Mouse (Mus musculus): Measurements from ENCODE around the gene Arxes1. TPM values are rescaled to one million over a fixed set of nuclear protein-coding genes. Genes with fewer than 3 reads are reported as not detected.
"Not testable (repeated sequence)": the region's sequence is repeated elsewhere in the genome, so short reads cannot be mapped to it uniquely, and the experiment has no call there.

Arxes1 gene
- polyA plus RNA-seq (2016; fragmentation: Nextera tagmentation; extraction: Ambion mirVana): 55.1 and 56.5 TPM in 2 replicates

DNA sequence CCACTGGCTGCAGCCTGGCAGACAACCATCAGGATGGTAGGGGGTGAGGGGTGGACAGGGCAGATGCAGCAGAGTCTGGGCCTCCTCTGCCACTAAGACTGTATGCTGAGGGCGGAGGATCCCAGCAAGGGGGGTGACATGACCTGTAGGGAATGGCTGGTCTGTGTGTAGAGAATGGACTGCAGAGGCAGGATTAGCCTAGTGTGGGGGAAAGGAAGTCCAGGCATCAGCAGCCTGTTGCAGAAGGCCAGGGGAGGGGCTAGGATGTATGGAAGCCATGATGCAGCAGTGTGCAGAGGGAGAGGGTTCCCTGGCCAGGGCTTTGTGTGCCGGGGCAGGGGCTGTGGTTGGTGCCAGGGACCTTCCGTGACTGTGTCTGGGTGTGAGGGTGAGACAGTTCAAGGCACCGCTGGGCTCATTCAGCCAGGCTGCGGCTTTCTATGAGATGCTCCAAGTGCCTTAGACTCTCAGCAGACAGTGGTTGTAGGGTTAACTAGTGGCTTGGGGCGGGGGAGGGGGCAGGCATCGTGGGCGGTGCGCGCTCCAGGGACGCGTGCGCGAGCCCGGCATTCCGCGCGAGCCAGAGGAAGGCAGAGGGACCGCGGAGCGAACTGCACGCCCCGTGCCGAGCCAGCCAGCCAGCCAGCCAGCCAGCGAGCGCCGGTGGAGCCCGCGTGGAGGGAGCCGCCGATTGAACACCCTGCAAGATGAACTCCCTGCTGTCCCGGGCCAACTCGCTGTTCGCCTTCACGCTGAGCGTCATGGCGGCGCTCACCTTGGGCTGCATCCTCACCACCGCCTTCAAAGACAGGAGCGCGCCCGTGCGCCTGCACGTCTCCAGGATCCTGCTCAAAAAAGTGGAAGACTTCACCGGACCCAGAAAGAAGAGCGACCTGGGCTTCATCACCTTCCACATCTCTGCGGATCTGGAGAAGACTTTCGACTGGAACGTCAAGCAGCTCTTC lies at the start of gene Arxes1:
TSS of gene Arxes1 (plus strand) at position 569 of the 965 bp plus-strand sequence.
- not testable (repeated sequence) for H3K36me3 ChIP-seq; H3K9me3 ChIP-seq; H3K4me1 ChIP-seq; H3K9ac ChIP-seq; H3K27ac ChIP-seq; H3K27me3 ChIP-seq (replicated peaks)
- 11% methylated on average over 16 of the region's 49 CpGs for WGBS
- Histone ChIP-seq H3K4me3 (peak within 1 kb of the TSS; percentile 16; the same call in 1 of the 2 replicates), H3K4me2 (replicated peaks) (peak within 1 kb of the TSS; percentile 52)
- ATAC-seq (ENCODE audit: low FRiP score, low read depth): peak; percentile 96

DNA sequence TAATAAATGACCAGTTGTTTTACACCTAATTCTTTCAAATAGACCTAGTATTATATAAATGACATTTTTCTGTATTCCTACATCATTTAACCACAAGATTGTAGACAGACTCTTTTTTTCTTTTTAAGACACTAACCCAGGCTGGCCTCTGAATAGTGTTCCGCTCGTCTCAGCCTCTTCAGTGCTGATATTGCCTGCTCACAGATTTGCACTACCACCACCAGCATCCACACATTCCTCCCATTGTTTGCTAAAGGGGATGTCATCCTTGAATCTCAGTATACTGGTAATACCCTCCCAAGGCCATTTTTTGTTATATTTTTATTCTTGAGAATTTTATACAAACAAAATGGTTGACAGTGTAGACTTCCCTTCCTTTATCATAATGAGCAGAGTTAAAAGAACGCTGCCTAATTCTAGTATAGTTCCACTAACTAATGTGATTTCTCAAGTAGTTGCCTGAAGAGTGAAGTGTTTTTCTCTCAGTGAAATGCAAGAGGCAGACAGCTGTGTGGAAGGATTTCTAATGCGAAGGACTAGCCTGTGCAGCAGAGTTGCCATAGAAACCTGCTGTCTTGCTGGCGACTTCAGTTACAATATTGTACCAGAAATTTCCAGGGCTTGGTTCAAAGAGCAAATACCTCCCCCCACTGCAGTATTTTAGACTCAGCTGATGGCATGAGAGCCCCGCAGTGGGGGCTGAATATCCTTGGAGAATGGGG lies 48.5 kb upstream of the Arxes1 start:
- Histone ChIP-seq H3K4me3 (no peak overlapping the region), H3K9ac (no peak overlapping the region), H3K27ac (no peak overlapping the region), H3K4me1 (no peaks in the 10 kb centered on the region), H3K36me3 (no peaks in the 10 kb centered on the region), H3K4me2 (replicated peaks) (no peak overlapping the region), H3K9me3 (no peaks in the 10 kb centered on the region), H3K27me3 (replicated peaks) (no peaks in the 10 kb centered on the region)
- WGBS: 59% methylated on average over 6 of the region's 6 CpGs
- 0 out of 2 replicates have a peak, but pooled peaks have one; percentile 13 for ATAC-seq (ENCODE audit: low FRiP score, low read depth)

DNA sequence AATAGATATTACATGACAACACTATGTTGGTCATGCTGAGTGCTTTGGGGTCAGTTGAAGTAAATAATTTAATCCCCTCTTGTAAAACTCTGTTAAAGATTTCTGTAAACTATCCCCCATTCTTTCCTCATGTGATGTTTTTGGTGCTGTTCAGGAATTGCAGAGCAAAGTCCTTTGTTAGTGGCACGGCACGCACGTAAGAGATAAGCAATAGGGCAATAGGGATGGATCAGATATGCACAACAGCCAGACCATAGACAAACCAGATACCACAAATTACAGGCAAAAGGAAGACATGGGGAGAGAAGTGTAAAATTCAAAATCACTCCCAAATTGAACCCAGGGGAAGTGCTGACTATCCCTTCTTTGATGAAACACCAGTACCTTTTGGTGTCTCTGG lies 46.9 kb upstream of the Arxes1 start:
- Histone ChIP-seq H3K27me3 (replicated peaks) (no peaks in the 10 kb centered on the region), H3K9ac (no peak overlapping the region), H3K4me3 (no peak overlapping the region), H3K9me3 (no peaks in the 10 kb centered on the region), H3K27ac (no peak overlapping the region), H3K4me1 (no peaks in the 10 kb centered on the region), H3K36me3 (no peaks in the 10 kb centered on the region), H3K4me2 (replicated peaks) (no peak overlapping the region)
- no peak for ATAC-seq (ENCODE audit: low FRiP score, low read depth)
- WGBS: 90% methylated on average over 3 of the region's 3 CpGs

DNA sequence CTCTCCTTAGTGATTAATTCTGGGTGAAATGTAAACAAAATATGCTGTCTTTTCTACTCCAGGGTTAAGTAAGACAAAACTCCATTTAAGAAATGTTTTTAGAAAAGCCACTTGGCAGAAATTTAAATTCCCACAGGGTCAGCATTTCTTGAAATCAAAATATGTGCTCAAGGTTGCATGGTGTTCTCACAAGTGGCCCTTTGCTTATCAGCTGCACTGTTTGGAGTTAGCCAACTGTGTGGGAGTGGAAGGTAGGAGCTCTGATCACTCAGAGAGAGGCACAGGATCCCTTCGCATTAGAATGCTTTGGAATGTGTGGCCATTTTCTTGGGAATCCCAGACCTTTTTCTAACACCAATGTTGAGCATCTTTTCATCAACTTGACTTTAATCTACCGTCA lies 42.5 kb upstream of the Arxes1 start:
- H3K27ac ChIP-seq: no peak overlapping the region
- no peak for ATAC-seq (ENCODE audit: low FRiP score, low read depth)

DNA sequence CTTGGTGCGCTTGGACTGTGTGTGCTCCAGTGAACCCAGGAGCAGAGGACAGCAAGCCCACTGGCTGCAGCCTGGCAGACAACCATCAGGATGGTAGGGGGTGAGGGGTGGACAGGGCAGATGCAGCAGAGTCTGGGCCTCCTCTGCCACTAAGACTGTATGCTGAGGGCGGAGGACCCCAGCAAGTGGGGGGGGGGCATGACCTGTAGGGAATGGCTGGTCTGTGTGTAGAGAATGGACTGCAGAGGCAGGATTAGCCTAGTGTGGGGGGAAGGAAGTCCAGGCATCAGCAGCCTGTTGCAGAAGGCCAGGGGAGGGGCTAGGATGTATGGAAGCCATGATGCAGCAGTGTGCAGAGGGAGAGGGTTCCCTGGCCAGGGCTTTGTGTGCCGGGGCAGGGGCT lies 40.0 kb upstream of the Arxes1 start:
- H3K9ac ChIP-seq: not testable (repeated sequence)

More for the DNA sequence above, 42.5 kb upstream of the Arxes1 start:
- Histone ChIP-seq H3K4me2 (replicated peaks) (no peak overlapping the region), H3K36me3 (no peaks in the 10 kb centered on the region), H3K4me3 (no peak overlapping the region), H3K9me3 (no peaks in the 10 kb centered on the region), H3K9ac (no peak overlapping the region), H3K4me1 (no peaks in the 10 kb centered on the region), H3K27me3 (replicated peaks) (no peaks in the 10 kb centered on the region)
- WGBS: 73% methylated on average over 2 of the region's 2 CpGs

DNA sequence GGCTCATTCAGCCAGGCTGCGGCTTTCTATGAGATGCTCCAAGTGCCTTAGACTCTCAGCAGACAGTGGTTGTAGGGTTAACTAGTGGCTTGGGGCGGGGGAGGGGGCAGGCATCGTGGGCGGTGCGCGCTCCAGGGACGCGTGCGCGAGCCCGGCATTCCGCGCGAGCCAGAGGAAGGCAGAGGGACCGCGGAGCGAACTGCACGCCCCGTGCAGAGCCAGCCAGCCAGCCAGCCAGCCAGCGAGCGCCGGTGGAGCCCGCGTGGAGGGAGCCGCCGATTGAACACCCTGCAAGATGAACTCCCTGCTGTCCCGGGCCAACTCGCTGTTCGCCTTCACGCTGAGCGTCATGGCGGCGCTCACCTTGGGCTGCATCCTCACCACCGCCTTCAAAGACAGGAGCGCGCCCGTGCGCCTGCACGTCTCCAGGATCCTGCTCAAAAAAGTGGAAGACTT lies 39.5 kb upstream of the Arxes1 start, which contains the start of gene Arxes2:
TSS of gene Arxes2 (plus strand) at position 161 of the 456 bp plus-strand sequence.
- WGBS: 6% methylated on average over 15 of the region's 39 CpGs
- H3K9me3 ChIP-seq; H3K4me1 ChIP-seq; H3K27ac ChIP-seq; H3K36me3 ChIP-seq; H3K27me3 ChIP-seq (replicated peaks); H3K9ac ChIP-seq: not testable (repeated sequence)
- H3K4me3 ChIP-seq: peak within 1 kb of the TSS; percentile 21; the same call in 1 of the 2 replicates
- H3K4me2 ChIP-seq (replicated peaks): peak within 1 kb of the TSS; percentile 45
- peak; percentile 89 for ATAC-seq (ENCODE audit: low FRiP score, low read depth)

More for the DNA sequence above, 40.0 kb upstream of the Arxes1 start:
- not testable (repeated sequence) for H3K36me3 ChIP-seq; H3K4me2 ChIP-seq (replicated peaks); H3K9me3 ChIP-seq; H3K4me3 ChIP-seq; H3K27ac ChIP-seq; H3K4me1 ChIP-seq; H3K27me3 ChIP-seq (replicated peaks)
- ATAC-seq (ENCODE audit: low FRiP score, low read depth): peak; percentile 91
- 38% methylated on average over 2 of the region's 3 CpGs for WGBS

DNA sequence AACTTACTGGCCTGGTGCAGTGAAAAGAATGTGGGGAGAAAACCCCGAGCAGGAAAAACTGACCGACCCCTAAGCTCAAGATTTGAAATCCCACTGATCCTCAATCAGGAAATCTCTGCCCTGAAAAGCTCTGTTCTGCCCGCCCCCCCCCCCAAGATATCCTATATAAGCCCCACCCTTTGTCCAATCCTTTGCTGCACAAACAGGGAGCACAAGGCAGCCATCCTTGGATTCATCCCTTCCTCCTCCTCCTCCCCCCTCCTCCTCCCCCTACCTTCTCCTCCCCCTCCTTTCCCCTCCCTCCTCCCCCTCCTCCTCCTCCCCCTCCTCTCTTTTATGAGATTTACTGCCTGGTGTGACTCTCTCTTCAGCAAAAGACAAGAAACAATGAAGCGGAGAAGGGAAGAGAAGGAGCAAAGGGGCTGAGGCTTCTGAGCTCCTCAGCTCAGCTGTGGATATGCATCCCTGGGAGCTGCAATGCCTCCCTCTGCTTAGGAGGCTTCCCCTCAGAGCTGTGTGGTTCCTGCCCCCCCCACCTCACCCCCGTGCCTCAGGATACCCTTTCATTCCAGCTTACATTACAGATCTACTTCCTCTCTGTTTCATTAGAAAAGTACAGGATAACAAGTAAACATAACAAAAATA lies 25.8 kb upstream of the Arxes1 start:
- Histone ChIP-seq H3K9ac (no peak overlapping the region), H3K4me3 (no peak overlapping the region), H3K27me3 (replicated peaks) (no peaks in the 10 kb centered on the region), H3K4me1 (no peaks in the 10 kb centered on the region), H3K36me3 (no peaks in the 10 kb centered on the region), H3K4me2 (replicated peaks) (no peak overlapping the region), H3K9me3 (no peaks in the 10 kb centered on the region), H3K27ac (no peak overlapping the region)
- WGBS: 35% methylated on average over 5 of the region's 5 CpGs
- peak; percentile 66 for ATAC-seq (ENCODE audit: low FRiP score, low read depth)

DNA sequence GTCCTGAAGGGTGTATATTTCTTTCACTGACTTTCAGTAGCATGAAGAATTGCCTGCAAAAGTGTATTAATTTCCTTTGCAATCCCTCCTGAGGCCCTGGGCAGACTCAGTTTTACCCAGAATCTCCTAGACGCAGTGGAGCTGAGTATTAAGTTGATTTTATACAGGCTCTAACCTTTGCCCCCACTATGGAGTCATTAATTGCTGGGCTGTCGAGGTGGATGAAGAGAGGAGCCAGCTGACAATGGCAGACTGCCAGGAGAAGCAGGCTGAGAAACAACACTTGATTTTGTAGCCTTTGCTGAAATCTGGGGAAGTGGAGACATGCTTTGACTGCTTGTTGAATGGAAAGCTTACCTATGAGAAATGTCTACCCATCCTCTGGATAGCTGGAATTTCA lies 18.8 kb upstream of the Arxes1 start:
- Histone ChIP-seq H3K27me3 (replicated peaks) (no peaks in the 10 kb centered on the region), H3K4me1 (no peaks in the 10 kb centered on the region), H3K4me2 (replicated peaks) (no peak overlapping the region), H3K27ac (no peak overlapping the region), H3K4me3 (no peak overlapping the region), H3K9me3 (no peaks in the 10 kb centered on the region), H3K9ac (no peak overlapping the region), H3K36me3 (no peaks in the 10 kb centered on the region)
- no peak for ATAC-seq (ENCODE audit: low FRiP score, low read depth)
- 21% methylated on average over 2 of the region's 2 CpGs for whole genome bisulfite sequencing

DNA sequence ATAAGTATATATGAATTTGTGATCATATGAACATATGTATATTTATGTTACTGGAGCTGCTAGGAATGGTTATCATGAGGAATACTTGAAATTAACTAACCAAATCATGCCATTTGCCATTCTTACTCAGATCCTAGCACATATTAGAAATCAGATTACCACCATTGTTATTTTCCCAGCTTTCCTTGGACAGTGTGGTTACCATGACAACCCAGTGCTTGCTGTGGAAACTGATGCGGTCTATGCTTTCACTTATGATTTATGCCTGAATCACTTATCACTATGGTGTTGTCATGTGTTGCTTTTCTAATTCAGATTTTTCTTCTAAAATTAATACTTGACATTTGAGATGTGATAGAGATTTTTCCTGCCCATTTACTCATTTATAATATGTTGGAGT lies 2.8 kb upstream of the Arxes1 start:
- Histone ChIP-seq H3K4me1 (no peaks in the 10 kb centered on the region), H3K27me3 (replicated peaks) (no peaks in the 10 kb centered on the region), H3K4me2 (replicated peaks) (no peak overlapping the region), H3K27ac (no peak overlapping the region), H3K36me3 (no peaks in the 10 kb centered on the region), H3K9ac (no peak overlapping the region), H3K9me3 (no peaks in the 10 kb centered on the region), H3K4me3 (no peak overlapping the region)
- WGBS: 30% methylated on average over 1 of the region's 1 CpGs
- no peak for ATAC-seq (ENCODE audit: low FRiP score, low read depth)

DNA sequence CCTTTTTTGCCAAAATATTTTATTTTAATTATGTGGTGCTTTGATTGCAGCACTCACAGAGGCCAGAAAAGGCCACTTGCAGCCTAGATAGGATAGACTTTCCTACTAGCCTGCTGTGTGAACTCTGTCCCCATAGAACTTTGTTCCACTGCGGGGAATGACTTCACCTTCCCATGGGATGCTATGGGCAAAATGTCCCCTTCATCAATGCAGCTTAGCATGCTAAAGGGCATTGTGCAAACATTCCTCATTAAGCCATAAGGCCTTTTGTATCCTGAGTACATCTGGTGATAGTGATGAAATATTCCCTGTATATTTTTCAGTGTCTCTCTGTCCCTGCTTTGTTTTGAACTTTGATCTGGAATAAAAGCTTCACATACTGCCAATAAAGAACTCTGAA lies 10.6 kb downstream of the Arxes1 start:
- Histone ChIP-seq H3K9me3 (no peaks in the 10 kb centered on the region), H3K4me3 (no peak overlapping the region), H3K9ac (no peak overlapping the region), H3K27me3 (replicated peaks) (no peaks in the 10 kb centered on the region), H3K4me2 (replicated peaks) (no peak overlapping the region), H3K4me1 (no peaks in the 10 kb centered on the region), H3K36me3 (no peaks in the 10 kb centered on the region), H3K27ac (no peak overlapping the region)
- WGBS: 85% methylated on average over 1 of the region's 1 CpGs
- ATAC-seq (ENCODE audit: low FRiP score, low read depth): no peak

DNA sequence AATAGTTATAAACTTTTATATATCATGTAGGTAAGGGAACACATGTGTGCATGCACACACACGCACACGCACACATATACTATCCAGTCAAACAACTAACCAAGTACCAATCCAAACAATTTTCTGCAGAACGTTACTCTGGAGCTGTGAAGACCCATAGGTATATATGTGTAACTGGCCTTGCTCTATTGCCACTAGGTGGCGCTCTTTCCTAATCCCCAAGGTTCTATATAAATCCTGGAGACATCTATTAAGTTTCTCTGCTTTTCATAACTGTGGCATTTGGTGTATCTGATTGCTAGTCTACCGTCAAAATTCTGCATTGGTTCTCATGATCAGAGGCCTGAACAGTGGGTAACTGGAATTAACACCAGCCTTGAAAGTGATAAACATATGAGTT lies 14.4 kb downstream of the Arxes1 start:
- ATAC-seq (ENCODE audit: low FRiP score, low read depth): no peak
- 17% methylated on average over 5 of the region's 5 CpGs for WGBS

DNA sequence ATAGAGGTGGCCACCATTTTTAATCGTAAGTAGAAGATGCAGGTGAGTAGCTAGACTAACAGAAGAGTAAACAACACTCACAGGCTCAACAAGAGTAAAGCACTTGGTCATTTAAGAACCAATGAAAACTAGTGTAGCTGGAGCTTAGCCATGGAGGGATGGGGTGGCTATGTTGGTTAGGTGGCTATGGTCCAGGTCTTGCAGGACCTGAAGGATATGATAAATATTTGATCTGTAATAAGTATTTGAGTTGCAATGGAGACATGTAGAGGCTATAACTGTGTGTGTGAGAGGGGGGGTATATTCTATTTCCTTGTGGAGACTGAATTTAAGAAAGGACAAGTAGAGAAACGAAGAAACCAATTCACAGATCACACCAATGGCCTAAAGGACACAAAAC lies 18.1 kb downstream of the Arxes1 start:
- ATAC-seq (ENCODE audit: low FRiP score, low read depth): no peak
- WGBS: 79% methylated on average over 2 of the region's 2 CpGs
- no peaks in the 10 kb centered on the region for H3K9me3 ChIP-seq
- H3K9ac ChIP-seq: no peak overlapping the region
- no peaks in the 10 kb centered on the region for H3K27me3 ChIP-seq (replicated peaks)
- no peaks in the 10 kb centered on the region for H3K36me3 ChIP-seq
- no peak overlapping the region for H3K27ac ChIP-seq
- no peak overlapping the region for H3K4me2 ChIP-seq (replicated peaks)
- no peak overlapping the region for H3K4me3 ChIP-seq
- H3K4me1 ChIP-seq: no peaks in the 10 kb centered on the region

More for the DNA sequence above, 14.4 kb downstream of the Arxes1 start:
- Histone ChIP-seq H3K4me3 (no peak overlapping the region), H3K27me3 (replicated peaks) (no peaks in the 10 kb centered on the region), H3K27ac (no peak overlapping the region), H3K4me2 (replicated peaks) (no peak overlapping the region), H3K9me3 (no peaks in the 10 kb centered on the region), H3K4me1 (no peaks in the 10 kb centered on the region), H3K9ac (no peak overlapping the region), H3K36me3 (no peaks in the 10 kb centered on the region)

All from neural tube, embryonic 12.5 days (tissue).